Mouse (Mus musculus) lung, embryonic 15.5 days (tissue): ENCODE measurements around the gene B4galt2. TPM values are rescaled to one million over a fixed set of nuclear protein-coding genes. Genes with fewer than 3 reads are reported as not detected.
A peak's percentile ranks its signal among the peaks of the same experiment; 100 is the strongest.

Experiments used
- ATAC-seq: fragments of 200-750 bp; cut with Nextera tagmentation; 2 replicates; pipeline ENCODE4 v1.8.0; 2017; ENCODE audit warnings: moderate number of reproducible peaks, borderline replicate concordance; ENCODE audit not compliant: low FRiP score, low TSS enrichment; ENCODE audit errors: extremely low read depth
- H3K27ac ChIP-seq: fragments of 300-500 bp; sonication (generic); 2 replicates; pipeline ENCODE4 v1.5.1; 2015; ENCODE audit warnings: moderate library complexity, mild to moderate bottlenecking, inconsistent platforms
- H3K27me3 ChIP-seq: fragments of 300-500 bp; sonication (generic); 2 replicates; pipeline ENCODE4 v1.6.1; 2015; ENCODE audit warnings: inconsistent platforms
- H3K36me3 ChIP-seq: fragments of 300-500 bp; sonication (generic); 2 replicates; pipeline ENCODE4 v1.6.1; 2015; ENCODE audit warnings: inconsistent platforms
- H3K4me1 ChIP-seq: fragments of 300-500 bp; sonication (generic); 2 replicates; pipeline ENCODE4 v1.6.1; 2015; ENCODE audit warnings: inconsistent platforms
- H3K4me2 ChIP-seq: fragments of 300-500 bp; sonication (generic); 2 replicates; pipeline ENCODE4 v1.6.1; 2015; ENCODE audit warnings: inconsistent platforms, mild to moderate bottlenecking, moderate library complexity
- H3K4me3 ChIP-seq: fragments of 300-500 bp; sonication (generic); 2 replicates; pipeline ENCODE4 v1.5.1; 2015; ENCODE audit warnings: mild to moderate bottlenecking, inconsistent platforms
- H3K9ac ChIP-seq: fragments of 300-500 bp; sonication (generic); 2 replicates; pipeline ENCODE4 v1.6.1; 2015; ENCODE audit warnings: inconsistent platforms
- H3K9me3 ChIP-seq: fragments of 300-500 bp; sonication (generic); 2 replicates; pipeline ENCODE4 v1.6.1; 2016; ENCODE audit warnings: inconsistent platforms
- WGBS: fragments of 180-500 bp; shearing (Covaris S2); methylation state at CpG from one replicate; pipeline ENCODE4 v1.1.7; 2015; 5-methylcytosine and 5-hydroxymethylcytosine counted together
- polyA plus RNA-seq: library from polyadenylated mRNA; unstranded; fragments of >200 nt; fragmentation: Nextera tagmentation; extraction: Ambion mirVana; gene quantifications from 2 replicates; pipeline ENCODE4 v1.2.1, GENCODE M21; 2015

B4galt2 gene
- polyA plus RNA-seq, 1 experiment from 2014 or later, result 16.5 TPM

DNA sequence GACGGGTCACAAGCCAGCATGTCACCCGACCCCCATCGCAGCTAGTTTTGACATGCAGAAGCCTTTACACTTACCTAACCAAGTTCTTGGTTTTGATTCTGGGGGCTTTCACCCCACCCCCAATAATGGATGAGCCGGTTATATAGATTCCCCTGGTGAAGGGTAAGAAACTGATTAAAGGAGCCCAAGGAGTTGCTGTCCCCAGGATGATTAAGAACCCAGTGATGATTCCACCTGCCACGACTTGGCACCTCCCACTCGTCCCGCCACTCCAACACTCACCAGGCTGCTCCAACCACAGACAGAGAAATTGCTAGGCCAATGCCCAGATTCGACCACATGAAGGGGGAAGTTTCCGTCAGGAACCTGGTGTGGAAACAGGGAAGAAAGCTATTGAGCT lies 2.7 kb upstream of the B4galt2 start:
- 71% methylated on average over 9 of the region's 9 CpGs for WGBS
- H3K27ac ChIP-seq, result no peak overlapping the region
- no peaks in the 10 kb centered on the region for H3K27me3 ChIP-seq
- ATAC-seq, result no peak
- H3K4me2 ChIP-seq, result peak overlapping the region; percentile 97
- peaks cover 18% of the 10 kb centered on the region for H3K36me3 ChIP-seq
- H3K9me3 ChIP-seq, result no peaks in the 10 kb centered on the region
- peak overlapping the region; percentile 94 for H3K4me3 ChIP-seq
- peaks cover 27% of the 10 kb centered on the region for H3K4me1 ChIP-seq
- peak overlapping the region; percentile 84; the same call in 1 of the 2 replicates for H3K9ac ChIP-seq

GRCm38 (mm10) chr4:117885093-117885492 lies 1.8 kb upstream of the B4galt2 start:
- peaks cover 24% of the 10 kb centered on the region for H3K4me1 ChIP-seq
- 91% methylated on average over 10 of the region's 10 CpGs for WGBS
- peaks cover 18% of the 10 kb centered on the region for H3K36me3 ChIP-seq
- no peak overlapping the region for H3K9ac ChIP-seq
- H3K27ac ChIP-seq, result no peak overlapping the region
- no peaks in the 10 kb centered on the region for H3K27me3 ChIP-seq
- H3K9me3 ChIP-seq, result no peaks in the 10 kb centered on the region
- no peak overlapping the region for H3K4me3 ChIP-seq
- H3K4me2 ChIP-seq, result no peak overlapping the region
- no peak for ATAC-seq

DNA sequence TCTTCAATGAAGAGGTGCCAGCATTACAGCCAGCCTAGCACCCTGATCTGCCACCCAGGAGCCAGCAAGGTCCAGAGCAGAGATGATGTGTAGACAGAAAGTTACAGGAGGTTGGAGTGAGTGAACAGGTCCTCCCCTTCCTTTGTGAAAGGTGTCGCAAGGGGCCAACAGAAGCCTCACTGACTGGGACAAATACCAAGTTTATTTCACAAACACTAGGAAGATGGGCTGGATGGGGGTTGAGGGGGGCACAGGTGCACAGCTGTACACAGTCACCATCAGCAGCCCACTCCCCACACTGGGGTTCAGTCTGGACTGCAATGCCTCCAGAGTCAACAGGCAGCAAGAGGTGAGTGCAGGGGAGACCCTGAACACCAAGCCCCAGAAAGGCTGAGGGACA lies 859 bp upstream of the B4galt2 start:
- Histone ChIP-seq H3K36me3 (peaks cover 14% of the 10 kb centered on the region), H3K27me3 (no peaks in the 10 kb centered on the region), H3K4me1 (peaks cover 24% of the 10 kb centered on the region), H3K27ac (no peak overlapping the region), H3K4me2 (peak overlapping the region; percentile 91; the same call in 1 of the 2 replicates), H3K9me3 (no peaks in the 10 kb centered on the region), H3K4me3 (peak overlapping the region; percentile 82; the same call in 1 of the 2 replicates), H3K9ac (no peak overlapping the region)
- no peak for ATAC-seq
- WGBS, result 91% methylated on average over 1 of the region's 1 CpGs

- H3K4me3 ChIP-seq, result no peak overlapping the region
- no peak for ATAC-seq
- WGBS, result 70% methylated on average over 5 of the region's 5 CpGs
- H3K4me1 ChIP-seq, result peaks cover 13% of the 10 kb centered on the region
- H3K27me3 ChIP-seq, result no peaks in the 10 kb centered on the region
- H3K4me2 ChIP-seq, result no peak overlapping the region
- no peaks in the 10 kb centered on the region for H3K9me3 ChIP-seq
- no peak overlapping the region for H3K27ac ChIP-seq
- peaks cover 7% of the 10 kb centered on the region for H3K36me3 ChIP-seq
- no peak overlapping the region for H3K9ac ChIP-seq
These were observed 4.6 kb downstream of the B4galt2 start for GRCm38 (mm10) chr4:117878703-117879102.

GRCm38 (mm10) chr4:117878301-117878700 lies 5.0 kb downstream of the B4galt2 start:
- H3K4me2 ChIP-seq, result no peak overlapping the region
- ATAC-seq, result no peak
- H3K27ac ChIP-seq, result no peak overlapping the region
- peaks cover 9% of the 10 kb centered on the region; the same call in 1 of the 2 replicates for H3K4me1 ChIP-seq
- H3K9me3 ChIP-seq, result no peaks in the 10 kb centered on the region
- H3K36me3 ChIP-seq, result peaks cover 10% of the 10 kb centered on the region
- H3K9ac ChIP-seq, result no peak overlapping the region
- H3K27me3 ChIP-seq, result no peaks in the 10 kb centered on the region
- 59% methylated on average over 10 of the region's 10 CpGs for WGBS
- H3K4me3 ChIP-seq, result no peak overlapping the region

DNA sequence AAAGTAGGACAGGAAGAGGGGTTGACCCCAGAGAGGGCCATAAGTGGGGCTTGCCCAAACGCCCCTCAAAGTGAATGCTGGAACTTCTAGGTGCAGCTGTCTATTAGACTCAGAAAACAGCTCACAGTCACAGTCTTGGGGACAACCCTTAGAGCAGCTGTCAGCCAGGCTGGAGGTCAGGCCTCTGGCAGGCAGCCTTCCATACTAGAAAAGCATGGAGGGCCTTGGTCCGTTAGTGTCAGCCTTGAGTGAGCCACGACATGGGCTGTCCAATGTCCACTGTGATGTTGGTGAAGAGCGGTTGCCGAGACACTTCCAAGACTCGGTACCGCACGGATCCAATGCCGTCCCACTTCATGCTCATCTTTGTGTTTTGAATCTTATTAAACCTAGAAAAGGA lies 9.7 kb downstream of the B4galt2 start:
- no peak for ATAC-seq

DNA sequence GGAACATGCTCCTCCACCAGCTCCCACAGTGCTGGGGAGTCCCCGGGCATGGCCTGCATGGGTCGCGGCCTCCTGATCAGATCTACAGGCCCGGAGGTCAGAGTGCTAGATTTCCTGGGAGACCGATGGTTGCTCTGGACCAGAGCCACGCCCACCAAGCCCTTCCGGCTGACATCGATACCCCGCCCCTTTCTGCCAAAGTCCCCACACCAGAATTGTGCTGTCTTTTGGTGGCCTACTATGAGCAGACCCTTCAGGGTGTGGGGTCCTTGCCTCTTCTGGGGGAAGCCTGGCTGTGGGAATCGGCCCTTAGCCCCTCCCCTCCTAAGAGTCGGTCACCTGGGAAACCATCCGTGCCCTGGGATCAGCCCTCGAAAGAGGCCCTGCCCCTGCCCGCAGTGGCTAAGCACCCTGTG lies 10.8 kb downstream of the B4galt2 start, which contains the start of gene Ccdc24:
Ccdc24 (minus strand) TSS at position 87 of the 416 bp plus-strand sequence.
- Histone ChIP-seq H3K36me3 (peaks cover 10% of the 10 kb centered on the region), H3K4me2 (peak within 1 kb of the TSS; percentile 49), H3K9ac (no peak within 1 kb of the TSS), H3K4me3 (peak within 1 kb of the TSS; percentile 18), H3K4me1 (peaks cover 11% of the 10 kb centered on the region; the same call in 1 of the 2 replicates), H3K27ac (no peak within 1 kb of the TSS), H3K27me3 (0 out of 2 replicates have a peak, but pooled peaks cover under 1% of the 10 kb centered on the region), H3K9me3 (no peaks in the 10 kb centered on the region)
- peak; percentile 27; the same call in 1 of the 2 replicates for ATAC-seq
- WGBS, result 3% methylated on average over 14 of the region's 14 CpGs

More for the DNA sequence above, 9.7 kb downstream of the B4galt2 start:
- Histone ChIP-seq H3K27me3 (no peaks in the 10 kb centered on the region), H3K9ac (no peak overlapping the region), H3K27ac (no peak overlapping the region), H3K9me3 (no peaks in the 10 kb centered on the region), H3K36me3 (peaks cover 10% of the 10 kb centered on the region), H3K4me1 (peaks cover 11% of the 10 kb centered on the region; the same call in 1 of the 2 replicates), H3K4me3 (no peak overlapping the region), H3K4me2 (no peak overlapping the region)
- WGBS, result 88% methylated on average over 9 of the region's 9 CpGs

DNA sequence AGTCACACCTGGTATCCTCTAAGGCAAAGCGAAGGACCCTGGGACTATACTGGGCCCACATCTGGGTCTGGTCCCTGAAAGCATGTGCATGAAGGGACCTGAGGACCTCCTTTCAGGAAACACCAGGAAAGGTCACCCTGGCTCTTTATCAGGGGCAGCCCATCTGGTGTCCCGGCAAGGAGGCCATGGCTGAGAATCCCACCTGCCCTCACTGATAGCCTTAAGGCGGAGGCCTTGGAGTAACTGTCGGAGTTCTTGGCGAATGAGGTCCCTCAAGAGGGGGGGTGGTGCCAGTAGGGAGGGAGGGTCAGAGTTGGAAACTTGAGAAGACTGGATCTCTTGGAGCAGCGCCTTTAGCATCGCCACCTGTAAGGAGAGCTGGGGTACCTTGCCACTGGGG lies 11.5 kb downstream of the B4galt2 start:
- Histone ChIP-seq H3K27ac (no peak overlapping the region), H3K4me2 (no peak overlapping the region; the same call in 1 of the 2 replicates), H3K4me1 (peaks cover 12% of the 10 kb centered on the region; the same call in 1 of the 2 replicates), H3K9ac (no peak overlapping the region), H3K36me3 (peaks cover 10% of the 10 kb centered on the region), H3K4me3 (no peak overlapping the region), H3K27me3 (0 out of 2 replicates have a peak, but pooled peaks cover 4% of the 10 kb centered on the region), H3K9me3 (no peaks in the 10 kb centered on the region)
- WGBS, result 32% methylated on average over 7 of the region's 7 CpGs
- no peak for ATAC-seq

DNA sequence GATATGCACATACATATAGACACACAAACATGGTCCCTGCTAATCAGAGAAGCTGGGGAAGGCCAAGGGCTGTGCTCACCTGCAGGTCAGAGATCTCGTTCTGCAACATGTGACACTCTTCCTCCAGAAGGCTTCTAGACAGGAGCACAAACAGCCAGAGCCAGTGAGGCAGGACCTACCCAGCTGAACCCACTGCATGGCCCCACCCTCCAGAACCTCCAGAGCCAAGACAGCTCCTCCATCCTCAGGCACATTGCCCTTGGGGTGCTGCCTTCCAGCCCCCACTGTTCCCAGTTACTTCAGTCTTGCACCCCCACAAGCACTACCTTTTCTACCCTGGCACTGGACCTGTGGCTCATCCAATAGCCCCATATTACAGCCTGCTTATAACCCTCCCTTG lies 12.8 kb downstream of the B4galt2 start:
- H3K4me3 ChIP-seq, result no peak overlapping the region
- WGBS, result 41% methylated on average over 1 of the region's 1 CpGs
- ATAC-seq, result no peak
- peaks cover 10% of the 10 kb centered on the region for H3K36me3 ChIP-seq
- no peak overlapping the region for H3K9ac ChIP-seq
- H3K4me1 ChIP-seq, result peaks cover 23% of the 10 kb centered on the region
- 0 out of 2 replicates have a peak, but pooled peaks cover 4% of the 10 kb centered on the region for H3K27me3 ChIP-seq
- H3K4me2 ChIP-seq, result no peak overlapping the region
- no peak overlapping the region for H3K27ac ChIP-seq
- H3K9me3 ChIP-seq, result no peaks in the 10 kb centered on the region

DNA sequence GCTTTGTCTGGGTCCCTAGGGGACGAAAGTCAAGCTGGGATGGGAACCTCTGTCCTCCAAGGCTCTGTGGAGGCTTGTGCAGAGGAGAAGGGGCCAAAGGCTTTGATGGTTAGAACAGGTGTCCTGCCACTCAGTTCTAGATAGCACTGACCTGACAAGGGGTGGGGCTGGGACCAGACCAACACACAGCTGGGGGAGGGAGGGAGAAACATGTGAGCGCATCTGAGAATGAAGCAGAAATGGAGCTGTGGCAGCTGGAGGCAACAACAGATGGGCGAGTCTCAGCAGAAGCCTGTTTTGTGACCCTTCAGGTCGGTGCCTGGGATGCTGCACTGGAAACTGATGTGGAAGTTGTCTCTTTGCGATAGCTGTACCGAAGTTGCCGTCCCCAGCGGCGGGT lies 14.0 kb downstream of the B4galt2 start:
- H3K9ac ChIP-seq, result no peak overlapping the region
- H3K4me1 ChIP-seq, result peaks cover 24% of the 10 kb centered on the region
- no peaks in the 10 kb centered on the region for H3K9me3 ChIP-seq
- no peak overlapping the region for H3K27ac ChIP-seq
- H3K4me3 ChIP-seq, result no peak overlapping the region
- no peak for ATAC-seq
- peaks cover 7% of the 10 kb centered on the region for H3K36me3 ChIP-seq
- H3K4me2 ChIP-seq, result no peak overlapping the region
- H3K27me3 ChIP-seq, result 0 out of 2 replicates have a peak, but pooled peaks cover 4% of the 10 kb centered on the region
- 59% methylated on average over 9 of the region's 9 CpGs for WGBS

GRCm38 (mm10) chr4:117867823-117868222 lies 15.5 kb downstream of the B4galt2 start:
- no peak for ATAC-seq
- peak overlapping the region; percentile 20 for H3K4me2 ChIP-seq

GRCm38 (mm10) chr4:117867000-117867399 lies 16.3 kb downstream of the B4galt2 start:
- no peaks in the 10 kb centered on the region for H3K9me3 ChIP-seq
- H3K36me3 ChIP-seq, result no peaks in the 10 kb centered on the region
- H3K27me3 ChIP-seq, result 0 out of 2 replicates have a peak, but pooled peaks cover 4% of the 10 kb centered on the region
- WGBS, result 43% methylated on average over 6 of the region's 6 CpGs
- H3K4me1 ChIP-seq, result peaks cover 22% of the 10 kb centered on the region
- H3K4me2 ChIP-seq, result no peak overlapping the region
- no peak for ATAC-seq
- H3K4me3 ChIP-seq, result no peak overlapping the region
- no peak overlapping the region for H3K27ac ChIP-seq
- H3K9ac ChIP-seq, result no peak overlapping the region

More at GRCm38 (mm10) chr4:117867823-117868222, 15.5 kb downstream of the B4galt2 start:
- H3K27ac ChIP-seq, result no peak overlapping the region
- no peaks in the 10 kb centered on the region for H3K36me3 ChIP-seq
- H3K9ac ChIP-seq, result no peak overlapping the region
- H3K9me3 ChIP-seq, result no peaks in the 10 kb centered on the region
- WGBS, result 19% methylated on average over 24 of the region's 24 CpGs
- H3K4me3 ChIP-seq, result no peak overlapping the region
- H3K27me3 ChIP-seq, result 0 out of 2 replicates have a peak, but pooled peaks cover 4% of the 10 kb centered on the region
- peaks cover 23% of the 10 kb centered on the region for H3K4me1 ChIP-seq
